Mouse (Mus musculus) embryo, embryonic 9.5 days (tissue): ENCODE data around the gene Gpr107.

Experiments used
- DNase-seq: peaks from one replicate; pipeline ENCODE4 v3.0.0-alpha.2; 2017; ENCODE audit errors: extremely low spot score

Gene Gpr107

DNA sequence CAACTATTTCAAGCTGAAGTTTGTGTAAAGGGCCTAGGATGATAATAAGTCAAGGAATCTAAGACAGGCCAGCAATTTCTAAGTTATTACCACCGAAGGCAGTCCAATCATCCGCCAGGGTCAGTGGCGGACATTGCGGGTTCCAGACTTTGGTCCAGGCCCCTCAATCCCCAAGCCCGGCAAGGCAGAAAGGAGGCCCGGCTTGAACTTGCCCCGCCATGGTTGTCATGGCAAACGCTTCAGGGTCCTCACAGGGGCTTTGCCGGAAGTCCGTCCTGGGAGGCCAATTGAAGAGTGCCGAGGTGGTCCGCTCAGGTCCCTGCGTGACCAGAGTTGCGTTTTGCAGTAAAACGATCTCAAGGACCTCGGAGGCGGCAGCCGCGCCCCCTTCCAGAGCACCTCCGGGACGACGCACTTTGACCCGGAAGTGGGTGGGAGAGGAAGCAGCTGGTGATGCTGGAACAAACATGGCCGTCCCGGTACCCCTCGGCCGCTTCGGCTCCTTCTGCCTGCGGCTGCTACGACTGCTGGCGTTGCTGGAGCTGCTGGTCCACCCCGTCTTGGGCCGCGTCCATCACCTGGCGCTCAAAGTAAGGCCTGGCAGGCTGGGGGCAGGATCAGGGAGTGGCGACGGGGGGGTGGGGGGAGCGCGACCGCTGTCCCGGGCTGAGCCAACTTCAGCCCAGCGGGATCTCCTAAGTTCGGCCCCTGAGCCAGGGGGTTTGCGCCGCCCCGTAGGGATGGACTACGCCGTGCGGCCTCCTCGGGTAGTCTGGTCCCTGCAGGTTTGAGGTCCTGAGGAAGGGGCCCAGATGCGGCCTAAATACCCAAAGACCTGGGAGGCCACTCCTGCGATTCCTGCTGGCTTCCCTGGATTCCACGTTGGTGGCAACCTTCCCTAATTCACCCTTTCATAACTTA, at the start of gene Gpr107:
TSS of gene Gpr107 (plus strand) at position 425 of the 921 bp plus-strand sequence.
- DNase-seq: peak; percentile 88

DNA sequence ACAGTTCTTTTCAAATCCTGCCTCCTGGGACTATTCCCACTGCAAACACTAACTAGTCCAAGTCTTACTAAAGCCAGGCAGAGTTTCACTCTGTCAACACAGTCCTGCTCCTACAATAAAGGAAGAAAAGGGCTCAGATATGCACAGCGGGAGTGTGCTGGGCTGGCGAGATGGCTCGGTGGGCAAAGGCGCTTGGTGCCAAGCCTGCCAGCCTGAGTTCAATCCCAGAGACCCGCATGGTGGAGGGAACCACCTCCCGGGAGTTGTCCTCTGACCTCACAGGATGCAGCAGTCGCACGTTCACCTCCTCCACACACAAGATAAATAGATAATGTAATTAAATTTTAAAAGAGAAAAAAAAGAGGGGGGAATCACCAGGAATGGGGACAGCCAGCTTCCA, 48.8 kb upstream of the Gpr107 start:
- no peak for DNase-seq

DNA sequence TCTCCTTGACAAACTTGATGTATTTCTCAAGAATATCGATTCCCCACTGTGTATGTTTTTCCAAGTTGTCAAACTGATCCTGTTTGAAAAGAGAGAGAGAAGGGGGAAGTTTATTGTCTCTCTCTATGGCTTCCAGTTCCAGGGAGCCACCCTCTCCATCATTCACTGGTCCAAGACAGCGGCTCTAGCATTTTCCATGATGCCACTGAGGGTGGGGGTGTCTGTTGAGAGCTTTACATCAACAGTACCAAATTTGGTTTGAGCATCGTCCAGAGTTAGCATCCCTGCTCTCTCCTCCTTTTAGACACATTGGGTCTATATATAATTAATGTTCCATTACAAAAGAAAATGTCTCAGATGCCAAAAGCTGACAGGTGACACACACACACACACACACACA, 46.8 kb upstream of the Gpr107 start:
- DNase-seq: no peak

DNA sequence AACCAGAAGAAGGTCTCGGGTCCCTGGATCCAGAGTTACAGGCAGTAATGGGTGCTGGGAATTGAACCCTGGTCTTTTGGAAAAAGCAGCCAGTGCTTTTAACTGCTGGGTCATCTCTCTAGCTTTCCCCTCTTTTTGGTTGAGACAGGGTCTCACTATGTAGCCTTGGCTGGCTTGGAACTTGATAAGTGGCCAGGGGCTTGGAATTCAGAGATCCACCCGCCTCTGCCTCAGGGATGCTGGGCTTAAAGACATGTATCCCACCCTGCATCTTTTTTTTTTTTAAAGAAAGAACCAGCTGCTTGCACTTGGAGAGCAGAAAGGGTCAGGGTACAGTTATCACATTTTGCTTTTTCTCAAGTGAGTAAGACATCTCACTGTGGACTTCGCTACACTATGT, 46.1 kb upstream of the Gpr107 start:
- no peak for DNase-seq

DNA sequence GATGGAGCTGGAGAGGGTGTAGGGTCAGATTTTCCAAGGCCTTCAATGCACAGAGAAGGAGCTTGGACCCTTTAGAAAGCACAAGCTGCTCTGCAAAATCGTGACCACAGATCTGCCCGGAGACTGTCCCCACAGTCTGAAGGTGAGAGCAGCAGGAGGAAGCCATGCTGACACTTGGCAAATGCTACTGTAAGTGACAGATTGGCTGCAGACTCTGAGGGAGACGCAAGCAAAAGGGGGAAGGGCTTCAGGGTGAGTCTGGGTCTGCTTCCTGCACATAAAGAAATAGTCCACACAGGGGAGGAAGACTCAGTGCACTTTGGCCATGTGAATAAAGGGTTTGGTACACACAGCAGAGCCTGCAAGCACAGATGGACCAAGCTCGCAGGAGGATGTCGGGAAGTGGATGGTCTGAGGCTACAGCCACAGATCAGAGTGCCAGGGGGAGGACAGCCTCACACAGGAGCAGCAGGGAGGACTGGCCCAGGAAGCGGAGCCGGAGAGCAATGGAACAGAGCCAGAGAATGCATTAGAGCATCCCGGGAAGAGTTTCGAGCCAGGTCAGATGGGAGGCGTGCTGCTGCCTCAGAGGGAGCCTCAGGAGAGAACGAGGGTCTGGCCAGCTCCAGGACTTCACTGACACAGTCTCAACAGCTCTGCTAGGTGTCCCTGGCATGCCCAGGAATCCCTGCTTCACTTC, 45.3 kb upstream of the Gpr107 start:
- no peak for DNase-seq

DNA sequence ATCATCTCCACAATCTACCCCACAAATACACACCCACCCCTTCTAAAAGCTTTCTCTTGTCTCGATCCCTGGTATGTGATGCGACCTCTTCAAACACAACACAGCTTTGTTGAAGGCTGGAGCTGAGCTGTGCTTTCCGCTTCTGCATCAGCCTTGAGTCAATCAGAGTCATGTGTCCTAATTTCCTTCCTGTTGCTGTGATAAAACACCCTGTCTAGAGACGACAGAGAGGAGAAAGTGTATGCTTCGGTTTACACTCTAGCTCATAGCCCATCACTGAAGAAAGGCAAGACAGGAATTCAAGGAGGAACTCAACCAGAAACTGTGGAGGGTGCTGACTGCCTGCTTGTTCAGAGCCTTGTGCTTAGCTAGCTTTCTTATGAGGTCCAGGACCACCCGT, 43.9 kb upstream of the Gpr107 start:
- no peak for DNase-seq

DNA sequence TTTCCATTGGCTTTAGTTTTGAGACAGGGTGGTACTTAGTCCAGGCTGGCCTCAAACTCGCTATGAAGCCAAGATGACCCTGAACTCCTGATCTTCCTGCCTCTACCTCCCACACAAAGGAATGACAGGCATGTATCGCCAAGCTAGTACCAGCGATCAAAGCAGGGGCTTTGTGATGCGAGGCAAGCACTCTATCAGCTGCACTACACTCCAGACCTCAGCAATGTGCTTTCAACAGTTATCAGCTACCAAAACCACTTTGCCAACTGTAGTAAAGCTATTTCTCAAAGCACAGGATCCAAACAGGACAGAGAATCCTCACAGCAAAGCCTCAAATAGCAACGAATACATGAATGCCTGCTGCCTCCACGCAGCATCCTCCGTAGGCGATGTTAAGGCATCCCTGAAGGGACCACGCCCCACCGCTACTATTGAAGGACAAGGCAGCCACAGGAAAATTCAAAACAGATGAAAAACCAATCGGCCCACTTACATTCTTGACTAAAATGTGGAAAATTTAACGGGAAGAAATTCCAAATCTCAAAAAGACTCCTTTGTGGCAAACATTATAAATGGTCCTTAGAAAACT, 42.1 kb upstream of the Gpr107 start:
- DNase-seq: no peak

DNA sequence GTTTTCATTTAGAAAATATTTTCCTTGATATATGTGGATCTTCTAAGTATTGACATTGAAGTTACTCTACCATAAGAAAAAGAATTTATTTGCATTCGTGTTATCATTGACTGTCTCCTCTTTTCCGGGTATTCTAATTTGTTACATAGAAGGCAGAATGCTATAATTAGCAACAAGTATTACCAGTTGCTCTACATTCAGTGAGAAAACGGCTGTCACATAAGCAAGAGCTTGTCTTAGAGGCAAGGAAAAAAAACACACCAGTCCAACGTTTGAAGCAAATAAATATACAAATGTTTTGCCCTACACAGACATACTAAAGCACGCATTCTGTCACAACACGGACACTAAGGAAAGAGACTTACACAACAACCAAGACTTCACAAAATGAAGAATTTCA, 40.4 kb upstream of the Gpr107 start:
- no peak for DNase-seq

DNA sequence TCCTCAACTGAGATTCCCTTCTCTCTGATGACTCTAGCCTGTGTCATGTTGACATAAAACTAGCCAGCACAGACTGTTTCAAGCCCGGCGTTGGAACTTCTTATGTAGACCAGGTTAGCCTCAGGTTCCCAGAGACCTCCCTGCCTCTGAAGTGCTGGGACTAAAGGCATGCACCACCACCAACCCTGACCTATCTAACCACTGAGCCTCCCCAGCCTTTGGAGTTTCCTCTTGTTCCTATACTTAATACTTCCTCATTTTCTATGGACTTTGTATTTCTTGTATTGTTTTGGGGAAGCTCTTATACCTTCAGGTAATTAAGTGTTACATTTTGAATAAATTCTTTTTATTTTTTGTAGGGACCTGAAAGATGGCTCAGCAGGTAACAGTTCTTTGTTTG, 37.9 kb upstream of the Gpr107 start:
- DNase-seq: no peak

DNA sequence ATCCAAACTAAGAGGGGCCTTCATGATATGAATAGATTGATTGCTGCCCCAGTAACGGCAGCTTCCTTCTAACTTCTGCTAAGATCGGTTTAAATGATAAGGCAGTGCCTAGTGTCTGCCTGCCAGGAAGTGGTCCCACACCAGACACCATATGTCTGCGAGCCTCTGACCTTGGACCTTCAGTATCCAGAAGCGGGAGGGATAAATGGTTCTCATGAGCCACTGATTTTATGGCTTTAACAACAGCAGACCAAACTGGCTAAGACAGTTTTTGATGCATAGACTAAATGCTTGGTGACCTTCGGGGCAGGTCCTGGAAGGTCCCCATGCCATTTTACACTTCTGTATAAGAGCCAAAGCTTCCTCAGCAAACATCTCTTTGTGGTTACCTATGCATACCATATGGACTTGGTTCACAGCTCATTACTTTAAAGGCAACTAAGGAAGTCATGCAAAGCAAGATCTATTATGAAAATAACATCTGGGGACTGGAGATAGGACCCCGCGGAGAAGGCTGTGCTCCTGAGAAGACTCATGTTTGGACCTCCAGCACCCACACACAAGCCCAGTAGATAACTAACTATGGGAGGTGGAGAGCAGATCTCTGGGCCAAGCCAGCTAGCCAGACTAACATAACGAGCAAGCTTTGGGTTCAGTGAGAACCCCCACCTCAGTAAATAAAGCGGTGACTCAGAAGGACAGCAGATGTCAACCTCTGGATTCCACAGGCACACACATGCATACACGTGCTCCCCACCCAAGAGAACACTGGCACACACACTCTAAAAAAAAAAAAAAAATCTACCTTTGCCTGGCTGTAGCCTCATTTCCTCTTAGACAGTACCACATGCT, 36.8 kb upstream of the Gpr107 start:
- no peak for DNase-seq

DNA sequence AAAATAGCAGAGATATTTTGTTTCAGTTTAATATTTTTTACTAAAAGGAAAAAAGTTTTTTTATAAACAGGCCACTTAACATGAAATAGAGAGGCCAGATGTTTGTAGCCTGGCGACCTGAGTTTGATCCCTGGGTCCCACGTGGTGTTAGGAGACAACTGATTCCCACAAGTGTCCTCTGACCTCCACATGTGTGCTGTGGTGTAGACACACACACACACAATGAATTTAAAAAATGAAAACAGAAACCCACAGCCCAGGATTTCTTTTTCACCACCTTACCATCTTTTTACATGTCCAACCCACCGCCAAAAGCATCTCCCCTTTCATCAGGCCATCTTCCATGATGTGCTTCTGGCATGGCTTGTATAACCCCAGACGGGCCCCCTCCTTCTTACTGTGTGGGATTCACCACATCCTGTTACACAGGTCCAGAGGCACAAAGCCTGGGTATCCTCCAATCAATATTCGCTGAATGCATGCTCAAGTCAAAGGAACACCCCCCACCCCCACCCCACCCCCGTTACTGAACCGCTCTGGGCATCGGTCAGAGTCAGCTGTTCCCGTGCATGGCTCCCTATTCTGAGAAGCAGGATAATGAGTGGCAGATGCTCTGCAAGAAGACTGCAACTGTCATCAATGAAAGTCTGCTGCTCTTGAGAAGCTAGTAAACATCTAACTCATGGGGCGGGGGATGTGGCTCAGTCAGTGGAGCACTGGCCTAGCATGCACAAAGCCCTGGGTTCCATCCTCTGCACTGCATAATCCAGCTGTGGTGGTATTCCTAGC, 36.0 kb upstream of the Gpr107 start:
- DNase-seq: no peak

DNA sequence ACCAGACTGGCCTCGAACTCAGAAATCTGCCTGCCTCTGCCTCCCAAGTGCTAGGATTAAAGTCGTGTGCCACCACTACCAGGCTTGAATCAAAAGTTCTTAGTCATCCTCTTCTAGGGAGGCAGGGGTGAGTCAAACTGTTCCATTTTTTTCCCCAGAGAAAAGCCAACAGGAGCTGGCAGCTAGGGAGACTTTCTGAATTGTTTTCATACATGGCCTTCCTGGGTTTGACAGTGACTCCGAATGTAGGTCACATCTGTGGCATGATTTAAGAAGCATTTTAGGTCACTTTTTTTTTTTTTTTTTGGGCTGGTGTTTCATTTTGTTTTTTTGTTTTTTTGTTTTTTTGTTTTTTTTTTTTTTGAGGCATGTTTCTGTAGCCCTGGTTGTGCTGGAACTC, 33.9 kb upstream of the Gpr107 start:
- DNase-seq: no peak

DNA sequence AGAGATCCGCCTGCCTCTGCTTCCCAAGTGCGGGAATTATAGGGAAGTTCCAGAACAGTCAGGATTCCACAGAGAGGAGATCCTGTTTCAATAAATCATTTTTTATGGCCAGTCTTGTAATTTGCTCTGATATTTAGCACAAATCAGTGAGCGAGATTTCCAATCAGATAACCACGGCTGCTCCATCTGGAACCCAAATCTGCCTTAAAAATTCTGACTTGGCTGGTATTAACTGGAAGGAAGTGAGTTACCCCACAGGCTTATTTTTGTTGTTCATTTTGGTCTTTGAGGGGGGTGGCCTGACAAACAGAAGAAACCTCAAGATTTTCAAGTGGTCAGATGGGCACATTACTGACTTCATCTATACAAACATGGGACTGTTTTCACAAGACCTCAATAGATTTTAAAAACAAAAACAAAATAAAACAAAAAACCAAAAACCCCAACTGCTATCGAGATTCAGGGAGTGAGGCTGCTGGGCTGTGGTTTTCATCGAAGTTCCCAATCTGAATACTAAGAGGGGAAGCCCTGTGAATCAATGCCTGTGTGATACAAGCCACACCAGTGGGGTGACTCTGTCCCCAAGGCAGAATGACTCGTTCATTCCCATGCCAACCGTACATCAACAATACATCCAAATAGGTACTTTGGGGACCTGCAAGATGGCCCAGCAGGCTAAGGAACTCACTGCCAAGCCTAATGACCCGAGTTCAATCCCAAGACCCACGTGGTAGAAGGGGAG, 33.3 kb upstream of the Gpr107 start:
- no peak for DNase-seq

DNA sequence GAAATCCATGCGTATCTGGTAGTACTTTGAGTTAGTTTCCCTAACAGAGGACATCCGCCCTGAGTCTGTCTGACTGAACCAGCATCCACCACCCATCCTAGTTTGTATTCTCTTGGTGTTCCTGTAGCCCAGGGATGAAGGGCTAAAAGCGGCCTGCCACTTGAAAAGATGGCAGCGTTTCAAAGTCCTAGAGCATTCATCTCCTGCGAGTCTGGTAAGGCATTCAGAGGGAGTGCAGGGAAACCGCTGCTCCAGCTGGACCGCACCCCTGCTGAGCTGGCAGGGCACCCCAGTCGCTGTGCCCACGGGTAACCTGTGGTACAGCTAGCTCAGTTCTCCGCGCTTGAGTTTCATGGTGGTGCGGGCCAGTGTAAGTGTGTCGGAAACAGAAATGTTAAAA, 32.3 kb upstream of the Gpr107 start:
- DNase-seq: no peak

DNA sequence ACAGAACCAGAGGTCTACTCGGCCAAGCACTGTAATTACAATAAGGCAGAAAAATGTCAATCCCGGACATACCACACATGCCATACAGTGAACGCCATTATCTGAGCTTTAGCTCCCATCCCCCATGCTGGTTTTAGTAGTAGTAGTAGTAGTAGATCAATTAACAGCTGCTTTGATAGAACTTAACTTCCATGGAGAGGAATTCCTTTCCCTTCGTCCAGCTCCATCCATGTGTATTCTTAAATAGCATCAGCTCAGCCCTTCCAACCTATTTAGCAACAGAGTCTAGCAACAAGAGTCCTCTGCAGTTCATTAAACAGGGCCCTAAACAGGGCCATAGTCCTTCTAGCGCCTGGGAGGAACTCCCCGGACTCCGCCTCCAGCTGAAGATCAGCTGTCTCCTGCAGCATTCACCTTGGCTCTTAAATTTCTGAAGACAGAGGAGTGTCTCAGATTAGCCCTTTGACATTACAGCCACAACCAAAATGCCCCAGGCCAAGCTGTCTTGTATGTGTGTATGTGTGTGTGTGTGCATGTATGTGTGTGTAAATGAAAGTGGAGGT, 30.9 kb upstream of the Gpr107 start:
- DNase-seq: no peak

DNA sequence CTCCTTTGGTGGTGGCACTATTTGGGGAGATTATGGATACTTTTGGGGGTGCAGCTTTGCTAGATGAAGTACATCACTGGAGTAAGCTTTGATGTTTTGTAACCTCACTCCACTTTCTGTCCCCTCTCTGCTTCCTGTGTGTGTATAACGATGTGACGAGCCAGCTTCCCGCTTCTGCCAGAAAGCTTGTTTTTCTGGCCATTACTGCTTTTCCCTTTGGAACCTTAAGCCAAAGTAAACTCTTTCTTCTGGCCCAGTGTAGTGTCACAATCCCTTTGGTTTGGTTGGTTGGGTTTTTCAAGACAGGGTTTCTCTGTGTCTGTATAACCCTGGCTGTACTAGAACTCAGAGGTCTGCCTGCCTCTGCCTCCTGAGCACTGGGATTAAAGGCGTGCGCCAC, 29.3 kb upstream of the Gpr107 start:
- no peak for DNase-seq

DNA sequence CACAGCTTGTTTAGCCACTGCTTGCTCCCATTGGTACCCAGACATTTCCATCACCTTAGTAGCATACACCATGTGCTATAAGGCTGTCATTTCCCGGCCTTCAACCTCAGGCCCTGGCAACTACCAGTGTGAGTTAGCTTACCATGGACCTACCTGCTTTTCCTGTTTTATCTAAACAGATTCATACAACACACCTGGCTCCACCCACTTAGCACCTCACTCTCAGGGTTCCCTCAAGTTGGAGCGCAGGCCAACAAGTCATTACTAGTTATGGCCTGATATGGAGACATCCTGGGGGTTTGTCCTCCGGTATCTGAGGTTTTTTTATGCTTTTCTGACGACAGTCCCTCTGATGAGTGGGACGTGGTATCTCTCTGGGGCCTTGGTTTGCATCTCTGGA, 28.6 kb upstream of the Gpr107 start:
- DNase-seq: no peak

DNA sequence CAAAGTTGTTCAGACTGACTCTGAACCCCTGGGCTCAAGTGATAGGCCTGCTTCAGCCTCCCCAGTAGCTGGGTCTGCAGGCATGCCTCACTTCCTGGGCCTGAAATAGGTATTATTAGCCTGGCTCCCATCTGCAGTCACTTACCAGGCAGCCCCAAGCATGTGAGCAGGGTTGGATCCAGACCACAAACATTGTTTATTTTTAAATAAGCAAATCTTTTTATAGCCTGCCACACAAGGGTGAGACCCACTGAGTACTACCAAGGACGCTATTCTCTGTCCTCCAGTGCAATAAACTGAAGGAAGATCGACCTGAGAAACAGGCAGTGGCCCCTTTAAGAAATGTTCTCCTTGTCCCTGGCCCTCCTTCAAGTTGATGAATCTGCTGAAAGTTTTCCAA, 27.4 kb upstream of the Gpr107 start:
- no peak for DNase-seq

DNA sequence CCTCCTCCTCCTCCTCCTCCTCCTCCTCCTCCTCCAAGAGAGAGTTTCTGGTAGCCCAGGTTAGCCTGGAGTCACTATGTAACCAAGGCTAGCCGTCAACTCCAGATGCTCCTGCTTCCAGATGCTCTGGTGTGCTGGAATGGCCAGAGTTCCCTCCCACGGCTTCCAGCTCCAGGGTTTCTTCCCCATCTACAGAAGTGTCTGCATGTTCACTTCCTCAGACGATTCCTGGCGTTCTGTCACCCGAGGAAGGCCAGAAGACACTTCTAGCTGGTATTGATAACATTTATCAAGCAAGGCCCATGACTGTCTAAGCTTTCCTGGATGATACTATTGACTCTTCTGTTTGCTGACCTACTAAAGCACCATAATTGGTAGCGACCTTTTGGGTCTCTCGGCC, 27.0 kb upstream of the Gpr107 start:
- DNase-seq: no peak

DNA sequence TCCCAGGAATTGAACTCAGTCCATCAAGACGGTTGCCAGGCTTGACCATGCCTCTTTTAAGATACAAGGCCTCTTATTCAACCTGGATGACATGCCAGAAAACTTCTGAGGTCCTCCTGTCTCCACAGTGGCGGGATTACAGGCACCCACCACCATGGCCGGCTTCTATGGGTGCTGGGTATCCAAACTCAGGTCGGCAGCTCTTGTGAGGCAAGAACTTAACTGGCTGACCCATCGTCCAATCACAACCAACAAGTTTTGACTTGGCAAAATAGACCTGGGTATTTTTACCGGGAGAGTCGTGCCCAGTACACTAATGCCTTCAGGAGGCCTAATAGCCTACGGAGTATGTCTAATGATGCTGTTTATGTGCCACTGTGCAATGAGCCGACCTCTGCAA, 26.1 kb upstream of the Gpr107 start:
- no peak for DNase-seq
